Mouse (Mus musculus): ENCODE measurements around the gene Olfr1220. TPM values are rescaled to one million over a fixed set of nuclear protein-coding genes. Genes with fewer than 3 reads are reported as not detected.

Gene Olfr1220
- polyA plus RNA-seq, 1 experiment from 2014 or later: not detected

Other genes with a start within 250 kb of the Olfr1220 start
- not detected in 2 replicates for gene Olfr1206, start 243.6 kb downstream of the Olfr1220 start, polyA plus RNA-seq (2014; fragmentation: Nextera tagmentation; extraction: Ambion mirVana)
- gene Olfr1208, start 204.5 kb downstream of the Olfr1220 start, polyA plus RNA-seq (2014; fragmentation: Nextera tagmentation; extraction: Ambion mirVana): not detected in 2 replicates
- not detected in 2 replicates for gene Olfr1209, start 191.7 kb downstream of the Olfr1220 start, polyA plus RNA-seq (2014; fragmentation: Nextera tagmentation; extraction: Ambion mirVana)
- not detected in 2 replicates for gene Olfr1211, start 168.7 kb downstream of the Olfr1220 start, polyA plus RNA-seq (2014; fragmentation: Nextera tagmentation; extraction: Ambion mirVana)
- gene Olfr1212, start 152.9 kb downstream of the Olfr1220 start, polyA plus RNA-seq (2014; fragmentation: Nextera tagmentation; extraction: Ambion mirVana): not detected in 2 replicates
- gene Gm13762, start 126.6 kb downstream of the Olfr1220 start, polyA plus RNA-seq (2014; fragmentation: Nextera tagmentation; extraction: Ambion mirVana): not detected in 2 replicates
- not detected in 2 replicates for gene Olfr1214, start 114.2 kb downstream of the Olfr1220 start, polyA plus RNA-seq (2014; fragmentation: Nextera tagmentation; extraction: Ambion mirVana)
- not detected in 2 replicates for gene Olfr1215, start 99.9 kb downstream of the Olfr1220 start, polyA plus RNA-seq (2014; fragmentation: Nextera tagmentation; extraction: Ambion mirVana)
- gene Olfr1216, start 88.5 kb downstream of the Olfr1220 start, polyA plus RNA-seq (2014; fragmentation: Nextera tagmentation; extraction: Ambion mirVana): not detected in 2 replicates
- gene Olfr1217, start 74.8 kb downstream of the Olfr1220 start, polyA plus RNA-seq (2014; fragmentation: Nextera tagmentation; extraction: Ambion mirVana): not detected in 2 replicates
- gene Olfr1218, start 45.6 kb downstream of the Olfr1220 start, polyA plus RNA-seq (2014; fragmentation: Nextera tagmentation; extraction: Ambion mirVana): not detected in 2 replicates
- gene Olfr1219, start 23.3 kb downstream of the Olfr1220 start, polyA plus RNA-seq (2014; fragmentation: Nextera tagmentation; extraction: Ambion mirVana): not detected in 2 replicates
- gene Olfr1221, start 10.4 kb upstream of the Olfr1220 start, polyA plus RNA-seq (2014; fragmentation: Nextera tagmentation; extraction: Ambion mirVana): not detected in 2 replicates
- not detected in 2 replicates for gene Olfr1222, start 26.2 kb upstream of the Olfr1220 start, polyA plus RNA-seq (2014; fragmentation: Nextera tagmentation; extraction: Ambion mirVana)
- not detected in 2 replicates for gene Olfr1223, start 44.7 kb upstream of the Olfr1220 start, polyA plus RNA-seq (2014; fragmentation: Nextera tagmentation; extraction: Ambion mirVana)
- gene Olfr1224-ps1, start 57.3 kb upstream of the Olfr1220 start, polyA plus RNA-seq (2014; fragmentation: Nextera tagmentation; extraction: Ambion mirVana): not detected in 2 replicates
- gene Olfr1225, start 67.8 kb upstream of the Olfr1220 start, polyA plus RNA-seq (2014; fragmentation: Nextera tagmentation; extraction: Ambion mirVana): not detected in 2 replicates
- not detected in 2 replicates for gene Olfr1226, start 93.2 kb upstream of the Olfr1220 start, polyA plus RNA-seq (2014; fragmentation: Nextera tagmentation; extraction: Ambion mirVana)
- gene Olfr1228, start 147.2 kb upstream of the Olfr1220 start, polyA plus RNA-seq (2014; fragmentation: Nextera tagmentation; extraction: Ambion mirVana): not detected in 2 replicates
- gene Olfr1229, start 181.2 kb upstream of the Olfr1220 start, polyA plus RNA-seq (2014; fragmentation: Nextera tagmentation; extraction: Ambion mirVana): not detected in 2 replicates
- gene Olfr1230, start 190.4 kb upstream of the Olfr1220 start, polyA plus RNA-seq (2014; fragmentation: Nextera tagmentation; extraction: Ambion mirVana): not detected in 2 replicates
- not detected in 2 replicates for gene Olfr1231, start 200.2 kb upstream of the Olfr1220 start, polyA plus RNA-seq (2014; fragmentation: Nextera tagmentation; extraction: Ambion mirVana)
- not detected in 2 replicates for gene Olfr1232, start 222.8 kb upstream of the Olfr1220 start, polyA plus RNA-seq (2014; fragmentation: Nextera tagmentation; extraction: Ambion mirVana)
- not detected in 2 replicates for gene Olfr1233, start 235.6 kb upstream of the Olfr1220 start, polyA plus RNA-seq (2014; fragmentation: Nextera tagmentation; extraction: Ambion mirVana)